Mouse (Mus musculus) cerebellum, postnatal 25 days (tissue): ENCODE data around the gene S100a7a.

Experiments
- DNase-seq, 2 experiments: peaks; one replicate each; pipeline ENCODE4 v3.0.0; 2021; ENCODE audit warnings: mixed read lengths in 2 of 2

S100a7a gene

DNA sequence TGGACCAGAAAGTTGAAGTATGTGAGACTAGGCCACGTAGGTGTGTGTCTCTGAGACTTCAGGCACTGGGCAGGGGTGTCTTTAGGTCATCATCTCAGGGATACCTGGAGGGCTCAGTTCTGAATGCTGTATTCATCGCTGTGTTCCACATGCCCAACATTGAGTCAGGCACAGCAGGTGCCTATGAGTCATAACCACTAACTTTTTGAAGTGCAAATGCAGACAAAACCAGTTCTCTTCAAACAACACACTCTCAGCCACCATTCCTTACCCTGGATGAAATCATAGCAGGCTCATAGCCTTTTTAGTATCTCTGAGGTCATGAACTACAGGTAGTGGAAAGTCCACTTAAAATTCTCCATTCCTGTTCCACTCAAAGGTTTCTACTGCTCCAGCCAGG, 24.5 kb upstream of the S100a7a start:
- DNase-seq, result no peak

DNA sequence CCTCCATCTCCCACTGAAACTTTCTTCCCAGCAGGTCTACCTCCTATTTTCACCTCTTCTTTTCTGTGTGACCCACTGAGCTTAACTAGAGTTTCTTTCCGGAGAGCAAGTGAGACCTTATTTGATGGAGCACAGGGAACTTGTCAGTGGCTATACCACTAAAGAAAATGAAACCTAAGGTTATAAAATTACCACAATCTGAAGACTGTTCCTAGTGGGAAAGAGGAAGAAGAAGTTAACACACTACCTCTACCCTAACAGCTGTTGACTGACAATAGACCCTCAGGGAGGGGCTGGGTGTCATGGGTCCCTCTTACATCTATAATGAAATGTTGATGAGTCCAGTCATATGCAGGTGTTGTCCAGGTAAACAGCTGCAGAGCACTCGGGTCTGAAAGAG, 21.8 kb upstream of the S100a7a start:
- DNase-seq, result no peak

DNA sequence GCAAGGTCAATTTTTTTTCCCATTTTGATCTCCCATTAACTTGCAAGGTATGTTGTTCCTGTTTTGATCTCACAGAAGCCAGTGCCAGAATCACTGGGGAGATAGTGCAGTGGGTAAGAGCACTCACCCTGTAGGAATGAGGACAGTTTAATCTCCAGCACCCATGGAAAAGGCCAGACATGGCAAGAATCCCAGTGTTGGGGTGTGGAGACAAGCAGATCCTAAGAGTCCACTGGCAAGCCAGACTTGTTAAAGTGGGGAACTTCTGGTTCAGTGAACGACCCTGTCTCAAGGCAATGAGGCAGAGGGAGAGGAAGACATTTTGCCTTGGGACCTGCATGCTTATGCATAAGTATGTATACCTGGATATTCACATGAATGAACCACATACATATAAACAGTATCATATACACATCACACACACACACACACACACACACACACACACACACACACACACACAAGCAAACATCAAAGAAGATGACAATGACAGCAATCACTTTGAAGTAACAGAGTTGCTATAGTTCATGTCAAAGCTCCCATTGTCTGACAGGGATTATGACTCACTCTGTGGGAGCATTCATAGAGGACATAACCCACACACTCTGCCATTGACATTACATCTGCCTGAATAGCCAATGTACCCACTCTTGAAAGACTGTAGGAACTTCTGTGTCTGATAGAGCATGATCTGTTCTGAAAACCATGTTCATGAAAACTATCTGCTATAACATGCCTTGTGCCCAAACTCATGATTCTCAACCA, 15.1 kb upstream of the S100a7a start:
- DNase-seq, result no peak

DNA sequence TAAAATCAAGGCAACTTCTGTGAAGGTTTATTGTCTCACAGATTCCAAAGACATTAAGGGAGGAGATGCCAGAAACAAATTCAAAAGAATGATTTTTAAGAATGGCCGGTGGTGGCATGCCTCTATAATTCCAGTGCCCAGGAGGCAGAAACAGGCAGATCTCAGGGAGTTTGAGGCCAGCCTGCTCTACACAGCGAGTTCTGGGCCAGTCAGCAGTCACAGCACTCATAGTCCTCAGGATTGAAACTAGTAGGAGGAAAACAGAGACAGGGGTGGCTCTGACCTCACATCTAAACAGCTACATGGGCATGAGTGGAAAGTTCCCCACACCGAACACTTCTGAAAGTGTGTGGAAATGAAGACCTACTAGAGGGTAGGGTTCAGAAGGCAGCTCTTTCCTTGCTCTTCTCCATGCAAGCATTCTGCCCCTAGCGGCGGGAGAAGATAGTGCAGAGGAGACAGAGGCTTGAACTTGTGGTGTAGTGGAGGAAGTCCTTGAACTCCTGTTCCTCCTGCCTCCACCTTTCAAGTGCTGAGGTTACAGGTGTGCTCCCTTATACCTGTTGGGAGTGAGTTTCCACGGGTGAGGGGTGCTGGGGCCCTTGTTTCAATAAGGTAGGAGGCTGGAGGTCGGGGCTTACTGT, 14.2 kb upstream of the S100a7a start:
- peak in 1 of 2 experiments; percentile 36 for DNase-seq

DNA sequence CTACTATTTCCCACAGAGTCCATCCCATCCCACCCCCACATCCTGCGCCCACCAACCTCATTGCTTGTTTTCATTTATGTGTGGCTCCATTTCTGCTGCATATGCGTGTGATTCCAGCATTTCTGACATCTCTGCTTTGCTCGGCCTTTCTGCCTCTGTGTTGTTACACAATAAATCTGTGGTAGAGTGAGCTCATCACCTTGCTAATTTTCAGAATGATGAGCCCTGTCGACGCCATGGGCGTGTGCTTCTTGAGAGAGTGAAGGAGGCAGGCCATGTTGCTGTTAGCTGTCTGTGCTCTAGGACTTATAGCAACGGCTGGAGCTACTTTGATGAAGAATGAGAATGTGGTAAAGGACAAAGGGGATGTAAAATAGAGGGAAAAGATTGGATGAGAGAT, 12.8 kb upstream of the S100a7a start:
- no peak for DNase-seq

DNA sequence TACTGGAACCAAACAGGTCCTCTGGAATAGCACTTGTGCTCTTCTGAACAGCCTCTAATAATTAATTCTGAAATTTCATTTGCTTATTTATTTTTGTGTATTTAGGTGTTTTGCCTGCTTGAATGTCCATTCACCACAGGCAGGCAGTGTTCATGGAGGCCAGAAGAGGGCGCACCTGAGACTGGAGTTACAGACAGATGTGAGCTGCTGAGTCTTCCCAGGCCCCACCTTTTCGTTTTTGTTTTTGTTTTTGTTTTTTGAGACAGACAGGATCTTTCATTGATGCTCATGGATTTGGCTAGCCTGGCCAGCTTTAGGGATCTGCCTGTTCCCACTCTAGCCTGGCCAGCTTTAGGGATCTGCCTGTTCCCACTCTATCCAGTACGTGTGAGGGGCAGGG, 9.6 kb upstream of the S100a7a start:
- DNase-seq, result peak in 1 of 2 experiments; percentile 34

DNA sequence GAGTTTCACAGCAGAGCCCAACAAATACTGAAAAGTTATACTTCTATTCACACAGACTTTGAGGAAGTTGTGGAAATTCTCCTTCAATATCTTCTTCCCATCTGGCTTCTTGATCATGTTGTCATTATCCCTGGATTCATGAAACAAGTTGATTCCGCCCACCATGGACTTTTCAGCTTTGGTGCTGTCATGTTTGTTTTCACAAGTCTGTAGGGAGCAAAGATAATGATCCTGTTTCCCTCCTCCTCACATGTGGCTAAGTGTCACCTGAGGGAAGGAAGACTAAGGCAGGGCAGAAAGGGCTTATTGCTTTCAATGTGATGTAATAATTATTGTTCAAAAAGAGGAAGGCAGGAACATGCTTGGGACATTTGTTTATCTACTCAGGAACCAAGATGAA, 6.5 kb upstream of the S100a7a start:
- DNase-seq, result no peak

DNA sequence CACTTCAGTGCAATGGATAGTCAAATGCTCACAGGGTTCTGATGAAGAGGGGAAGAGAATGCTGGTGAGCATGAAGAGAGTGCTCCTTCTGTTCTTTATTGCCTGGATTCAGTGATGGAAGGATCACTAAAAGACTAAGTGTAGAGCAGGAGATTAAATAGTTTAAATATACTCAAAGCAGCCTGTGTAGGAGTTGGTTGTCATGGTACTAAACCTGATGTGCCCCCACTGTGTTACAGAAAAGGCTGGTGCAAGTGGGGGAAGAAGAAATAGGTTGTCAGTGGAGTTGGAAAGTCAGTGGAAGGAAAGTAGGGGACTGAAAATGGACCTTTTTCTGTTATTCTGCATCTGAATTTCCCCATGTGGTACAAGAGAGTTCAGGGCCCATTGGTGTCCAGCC, 4.8 kb upstream of the S100a7a start:
- no peak for DNase-seq

DNA sequence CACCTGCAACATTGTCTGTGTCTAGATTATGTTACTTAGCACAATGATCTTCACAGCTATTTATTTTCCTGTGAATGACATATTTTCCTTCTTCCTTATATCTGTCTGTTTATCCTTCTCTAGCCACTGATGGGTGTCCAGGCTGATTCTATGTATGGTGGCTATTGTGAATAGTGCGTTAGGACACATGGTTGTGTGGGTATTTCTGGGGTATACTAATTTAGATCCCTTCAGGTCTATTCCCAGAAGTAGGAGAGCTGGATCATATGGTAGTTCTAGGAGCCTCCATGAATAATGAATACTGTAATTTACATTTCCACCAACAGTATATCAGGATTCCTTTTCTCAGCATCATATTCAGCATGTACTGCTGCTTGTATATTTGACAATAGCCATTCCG, 4.0 kb upstream of the S100a7a start:
- DNase-seq, result no peak

DNA sequence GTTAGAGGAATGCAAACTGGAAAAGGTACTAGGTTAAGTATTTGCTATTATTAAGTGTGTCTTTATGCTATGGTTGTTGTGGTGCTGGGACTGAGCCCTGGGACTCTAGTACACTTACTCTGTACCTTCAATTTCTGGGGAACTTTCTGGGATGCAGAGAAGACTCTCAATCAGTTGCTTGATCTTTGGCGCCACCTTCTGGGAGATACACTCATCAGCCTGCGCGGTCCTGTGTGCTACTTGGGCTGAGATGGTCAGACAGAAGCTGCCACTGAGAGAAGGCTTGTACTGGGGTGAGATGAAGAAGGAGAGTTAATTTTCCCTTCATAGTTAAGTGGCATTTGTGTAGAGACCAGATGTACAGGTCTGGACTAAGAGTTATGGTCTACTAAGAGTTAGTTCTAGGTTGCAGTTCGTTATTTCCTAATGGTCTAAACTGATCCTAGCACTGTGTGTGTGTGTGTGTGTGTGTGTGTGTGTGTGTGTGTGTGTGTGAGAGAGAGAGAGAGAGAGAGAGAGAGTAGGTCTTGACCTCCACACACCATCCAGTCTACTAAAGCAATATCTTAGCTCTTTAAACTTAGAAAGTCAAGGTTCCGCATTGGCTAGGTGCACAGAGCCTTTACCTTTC, 824 bp upstream of the S100a7a start:
- DNase-seq, result peak; percentile 62 to 83

DNA sequence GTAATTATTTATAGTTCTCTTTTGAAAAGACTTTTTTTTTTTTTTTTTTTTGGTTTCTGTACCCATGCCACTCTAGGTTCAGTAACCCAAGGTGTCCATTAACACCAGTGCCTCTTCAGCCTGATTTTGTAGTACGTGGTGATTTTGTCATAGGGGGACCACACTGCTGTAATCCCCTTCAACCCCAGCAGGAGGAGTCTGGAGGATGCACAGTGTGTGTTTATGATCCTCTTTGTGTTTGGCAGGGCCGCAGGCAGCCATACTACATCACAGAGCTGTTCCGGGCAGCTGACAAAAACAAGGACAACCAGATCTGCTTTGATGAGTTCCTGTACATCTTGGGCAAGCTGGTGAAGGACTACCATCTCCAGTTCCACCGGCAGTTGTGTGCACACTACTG, 3.6 kb downstream of the S100a7a start:
- DNase-seq, result no peak

DNA sequence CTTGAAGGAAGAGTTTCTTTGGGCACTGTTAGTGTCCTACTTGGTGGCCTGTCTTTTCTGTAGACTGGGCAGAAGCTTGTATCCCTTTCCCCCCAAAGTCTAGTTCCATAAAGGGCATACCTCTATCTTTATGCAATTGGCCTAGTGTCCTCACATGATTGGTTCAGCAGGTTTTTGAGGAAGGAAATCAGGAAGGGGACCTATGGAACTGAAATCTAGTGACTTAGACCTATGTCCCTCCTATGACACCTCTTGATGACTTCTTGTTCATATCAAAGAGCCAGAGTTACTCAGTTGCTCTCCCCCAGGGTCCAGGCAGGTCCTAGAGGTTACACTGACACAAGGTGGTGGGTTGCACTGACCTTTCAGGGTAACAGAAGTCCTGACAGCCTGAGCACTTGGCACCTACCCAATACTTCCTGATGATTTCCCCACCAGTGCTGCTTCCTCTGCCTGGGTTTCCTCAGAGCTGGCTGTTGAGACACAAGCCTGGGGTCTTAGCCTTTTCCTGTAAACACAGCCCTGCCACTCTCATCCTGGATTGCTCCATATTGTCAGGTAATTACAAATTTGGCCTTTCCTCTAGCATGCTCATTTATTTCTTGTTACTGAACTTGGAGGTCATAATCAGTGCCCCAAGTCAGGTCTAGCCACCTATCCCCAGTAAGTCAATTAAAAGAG, 5.7 kb downstream of the S100a7a start:
- no peak for DNase-seq

DNA sequence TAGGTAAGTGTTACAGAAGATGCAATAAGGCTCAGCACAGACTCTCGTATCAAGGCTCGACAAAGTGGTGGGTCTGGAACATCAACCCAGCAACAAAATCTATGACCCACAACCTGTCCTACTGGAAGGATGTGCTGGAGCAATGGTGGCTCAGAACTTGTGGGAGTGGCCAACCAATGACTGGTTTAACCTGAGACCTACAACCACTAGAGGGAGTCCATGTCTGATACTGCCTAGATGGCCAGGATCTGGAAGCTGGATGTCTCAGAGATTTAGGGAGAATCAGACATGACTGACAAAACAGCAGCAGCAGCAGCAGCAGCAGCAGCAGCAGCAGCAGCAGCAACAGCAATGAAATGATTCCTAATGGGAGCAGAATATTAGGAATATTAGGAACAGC, 10.4 kb downstream of the S100a7a start:
- no peak for DNase-seq

DNA sequence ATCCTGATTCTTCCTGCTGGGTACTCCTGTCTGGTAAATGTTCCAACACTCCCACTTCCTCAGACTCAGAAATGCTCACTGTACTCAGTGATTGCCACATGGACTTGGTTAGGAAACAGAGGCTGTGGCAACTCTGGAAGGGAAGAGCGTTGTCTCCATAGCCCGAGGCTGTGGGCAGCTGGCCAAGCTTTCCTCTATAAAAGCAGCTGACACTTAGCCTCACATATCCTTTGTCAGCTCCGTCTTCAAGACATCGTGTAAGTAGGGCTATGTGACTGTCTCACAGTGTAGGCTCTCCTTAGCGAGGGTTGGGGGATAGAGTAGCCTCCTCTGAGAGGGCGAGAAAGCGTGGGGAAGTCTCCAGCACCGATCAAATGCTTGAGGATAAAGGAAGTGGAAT, 15.0 kb downstream of the S100a7a start, which contains the start of gene S100a8:
S100a8 (plus strand) TSS at position 133 of the 400 bp plus-strand sequence.
- DNase-seq, result peak in 1 of 2 experiments; percentile 7

DNA sequence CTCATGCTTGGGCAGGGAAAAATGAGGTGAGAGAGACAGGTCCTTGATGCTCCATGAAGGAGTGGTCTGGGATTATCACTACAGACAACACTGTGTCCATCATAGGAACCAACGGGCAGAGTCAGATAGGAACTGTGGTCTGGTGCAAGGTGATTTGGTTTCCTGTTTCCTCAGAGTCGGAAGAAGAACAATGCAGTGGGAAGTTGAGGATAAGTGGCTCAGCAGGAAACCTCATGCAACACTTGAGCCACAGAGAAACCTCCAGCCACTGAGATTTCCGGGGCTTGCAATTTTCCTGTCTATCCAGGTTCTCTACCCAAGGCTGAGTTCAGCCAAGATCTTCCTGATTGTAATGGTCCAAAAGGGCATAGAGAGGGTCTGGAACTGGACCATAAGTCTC, 24.8 kb downstream of the S100a7a start:
- DNase-seq, result no peak

DNA sequence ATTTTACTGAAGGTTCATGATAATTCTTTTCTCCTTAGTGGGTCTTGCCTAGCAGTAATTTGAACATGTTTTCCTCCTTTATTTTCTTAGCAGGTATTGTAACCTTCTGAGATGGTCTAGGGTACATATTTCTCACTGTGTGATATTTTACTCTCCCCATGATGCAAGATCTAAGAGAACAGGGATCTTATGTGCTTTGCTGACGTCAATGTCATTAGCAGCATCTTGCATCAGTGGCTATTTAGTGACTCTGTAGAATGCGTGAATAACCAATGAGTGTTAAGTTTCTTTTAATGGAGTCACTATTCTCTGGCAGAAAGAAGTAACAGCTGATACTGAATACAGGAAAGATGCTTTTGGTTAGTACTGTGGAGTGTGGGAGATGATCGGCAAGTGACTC, 30.1 kb downstream of the S100a7a start:
- no peak for DNase-seq

DNA sequence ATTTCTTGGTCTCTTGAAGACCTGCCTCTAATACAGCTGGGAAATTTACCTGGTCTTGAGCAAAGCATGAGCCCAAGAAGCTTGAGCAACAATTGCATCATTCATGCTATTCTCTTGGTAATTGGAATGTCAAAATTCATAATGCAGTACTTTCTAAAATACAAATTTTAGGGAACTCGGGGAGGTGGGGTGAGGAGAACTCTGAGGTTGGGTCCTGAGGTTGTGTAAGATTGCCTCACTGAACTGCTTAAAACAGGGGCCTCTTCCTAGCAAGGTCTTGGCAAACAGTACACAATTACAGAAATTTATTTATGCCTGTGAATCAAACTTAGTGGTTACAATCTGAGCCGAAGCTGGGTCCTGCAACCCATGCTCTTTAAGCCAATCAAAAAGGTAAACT, 33.0 kb downstream of the S100a7a start:
- DNase-seq, result no peak

DNA sequence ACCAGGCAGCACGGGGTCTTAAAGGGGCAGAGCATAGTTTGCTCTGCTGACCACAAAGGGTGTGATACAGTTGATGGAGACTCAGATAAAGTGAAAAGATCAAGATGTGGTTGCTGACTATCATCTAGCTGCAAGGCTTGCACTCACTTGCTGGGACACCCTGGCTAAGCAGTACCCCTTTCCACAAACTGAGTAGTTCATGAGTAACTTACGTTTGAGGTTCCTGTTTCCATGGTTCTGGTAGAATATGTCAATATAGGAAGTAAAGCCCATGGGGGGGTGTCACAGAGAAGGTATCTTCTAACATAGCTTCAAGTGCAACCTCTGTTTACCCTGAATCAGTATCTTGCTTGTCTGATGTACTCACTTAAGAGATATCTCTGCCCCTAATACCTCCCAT, 39.7 kb downstream of the S100a7a start:
- DNase-seq, result no peak

DNA sequence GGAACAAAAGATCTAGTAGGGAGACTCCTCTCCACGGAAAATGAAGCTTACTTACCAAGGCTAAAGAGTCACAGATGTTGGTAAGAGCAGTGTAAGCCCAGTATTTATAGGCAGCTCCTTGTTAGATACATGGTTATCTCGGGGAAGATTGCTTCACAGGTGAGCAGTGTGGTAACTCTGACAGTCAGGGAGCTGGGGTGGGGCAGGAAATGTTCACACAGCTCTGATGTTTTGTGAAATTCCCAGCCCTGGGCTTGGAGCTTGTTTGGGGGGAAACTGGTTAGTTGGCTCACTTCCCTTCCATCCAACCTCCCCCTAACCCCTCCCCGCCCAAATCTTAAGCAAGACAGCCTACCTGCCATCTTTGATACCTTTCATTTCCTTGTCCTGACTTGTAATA, 41.8 kb downstream of the S100a7a start, which contains the start of gene S100a9:
S100a9 (minus strand) TSS at position 109 of the 400 bp plus-strand sequence.
- DNase-seq, result no peak

DNA sequence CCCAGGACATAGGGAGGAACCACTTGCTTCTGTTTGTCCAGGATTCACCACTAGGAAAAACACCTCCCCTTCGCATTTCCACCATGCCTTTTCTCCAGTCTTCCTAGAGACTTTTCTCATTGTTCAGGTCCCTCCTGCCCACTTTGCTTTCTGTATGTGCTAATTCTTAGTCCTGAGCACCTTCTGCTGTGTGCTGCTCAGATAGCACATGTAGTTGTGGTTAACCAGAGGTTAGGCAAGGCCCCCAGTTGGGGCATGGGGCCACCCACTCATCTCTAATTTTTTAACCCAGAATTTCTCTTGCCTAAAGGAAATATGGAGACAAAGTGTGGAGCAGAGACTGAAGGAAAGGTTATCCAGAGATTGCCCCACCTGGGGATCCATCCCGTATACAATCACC, 48.4 kb downstream of the S100a7a start:
- no peak for DNase-seq
